Mouse (Mus musculus): ENCODE data around the gene Myo10. TPM values are rescaled to one million over a fixed set of nuclear protein-coding genes. Genes with fewer than 3 reads are reported as not detected.

Gene Myo10
- 15.0 and 19.3 TPM in 2 replicates for polyA plus RNA-seq (2021; fragmentation: Nextera tagmentation)
- long read RNA-seq, experiment 1, full-length matches to known transcripts, result 2 of 18 reads
- long read RNA-seq, experiment 1, partial matches to known transcripts, result 6 of 18 reads
- long read RNA-seq, experiment 1, other reads (novel, unspliced or antisense), result 10 of 18 reads
- long read RNA-seq, experiment 2, partial matches to known transcripts, result 12 of 17 reads
- long read RNA-seq, experiment 2, other reads (novel, unspliced or antisense), result 4 of 17 reads

GRCm38 (mm10) chr15:25622200-25622866, at the start of gene Myo10:
Gene Myo10, plus strand, starts transcription at chr15:25622525.

GRCm38 (mm10) chr15:25843086-25843991, 221.0 kb downstream of the Myo10 start, which contains the start of gene Retreg1:
Gene Retreg1, plus strand, starts transcription at chr15:25843180.

Other genes with a start within 250 kb of the Myo10 start
- gene Basp1, start 208.8 kb upstream of the Myo10 start, polyA plus RNA-seq (2021; fragmentation: Nextera tagmentation), result 55.2 and 62.3 TPM in 2 replicates
- gene Retreg1, start 220.7 kb downstream of the Myo10 start, polyA plus RNA-seq (2021; fragmentation: Nextera tagmentation), result 10.1 and 21.2 TPM in 2 replicates